In the genomic region with DNA sequence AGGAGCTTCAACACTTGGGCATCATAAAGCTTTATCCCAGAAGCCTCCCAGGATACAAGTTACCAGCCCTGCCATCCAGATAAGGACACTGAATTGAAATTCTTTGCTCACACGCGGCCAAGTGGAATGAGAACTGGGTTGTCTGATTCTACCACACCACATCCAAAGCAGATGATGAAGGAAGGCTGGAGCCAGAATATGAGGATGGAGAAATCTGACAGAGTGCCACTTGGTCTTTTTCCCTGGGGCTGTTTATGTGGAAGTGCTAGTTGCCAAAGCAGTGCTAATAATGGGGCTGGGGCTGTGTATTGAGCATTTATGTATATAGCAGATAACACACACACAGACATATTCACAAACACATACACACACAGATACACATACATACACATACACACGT, we compare ENCODE assay signal across 12 mouse cellular contexts.
"Had no signal": no experiment of that assay in that cellular context is flagged by ENCODE, and none has a peak within 500 bp of the region (broad histone marks: within the 10 kb centered on the region; RNA-seq: fewer than 3 reads in every experiment).

No protein-coding gene starts in this region.

- DNase-seq: kidney, adult 8-10 months; liver; liver, embryonic 13.5 days; liver, postnatal 0 days; spleen, adult 18-20 months had no signal

- H3K9me3 ChIP-seq: liver, embryonic 13.5 days; lung, embryonic 15.5 days; midbrain, embryonic 12.5 days; neural tube, embryonic 15.5 days had no signal

- ATAC-seq: liver, postnatal 0 days; midbrain, embryonic 16.5 days had no signal

- H3K36me3 ChIP-seq: liver, embryonic 13.5 days; lung, embryonic 15.5 days; midbrain, embryonic 12.5 days; neural tube, embryonic 15.5 days had no signal

- H3K27ac ChIP-seq: left cerebral cortex, adult 2 months; liver, embryonic 13.5 days; macrophage; midbrain, embryonic 12.5 days; neural tube, embryonic 15.5 days had no signal

- H3K9ac ChIP-seq: liver, embryonic 13.5 days; liver, postnatal 0 days; lung, embryonic 15.5 days; midbrain, embryonic 12.5 days; neural tube, embryonic 15.5 days had no signal

- H3K4me2 ChIP-seq: liver, embryonic 13.5 days; midbrain, embryonic 12.5 days; neural tube, embryonic 15.5 days had no signal

- H3K27me3 ChIP-seq: lung, embryonic 15.5 days; neural tube, embryonic 15.5 days had no signal

- H3K4me3 ChIP-seq: left cerebral cortex, adult 2 months; liver, embryonic 13.5 days; lung, embryonic 15.5 days; megakaryocyte, embryonic 14.5 days; midbrain, embryonic 12.5 days; neural tube, embryonic 15.5 days had no signal

- H3K4me1 ChIP-seq: liver, embryonic 13.5 days had no signal
